Mouse (Mus musculus) G1E (cell line): ENCODE measurements around the gene Zfp423. TPM values are rescaled to one million over a fixed set of nuclear protein-coding genes. Genes with fewer than 3 reads are reported as not detected.

ENCODE experiments used
- ATAC-seq: 2 replicates; pipeline ENCODE4 v1.8.0; 2016; ENCODE audit warnings: mild to moderate bottlenecking; ENCODE audit not compliant: insufficient number of reproducible peaks, poor library complexity, low FRiP score, severe bottlenecking; ENCODE audit errors: extremely low read depth
- DNase-seq: peaks from one replicate; pipeline ENCODE4 v3.0.0; 2012; ENCODE audit warnings: low spot score
- H3K27me3 ChIP-seq: 2 replicates; pipeline ENCODE4 v1.6.1; 2012; ENCODE audit warnings: mild to moderate bottlenecking, low read length, inconsistent platforms; ENCODE audit not compliant: insufficient read depth
- H3K36me3 ChIP-seq: replicated peaks from 2 replicates; pipeline ENCODE3; 2012; ENCODE audit warnings: mild to moderate bottlenecking, inconsistent platforms
- H3K4me1 ChIP-seq: 2 replicates; pipeline ENCODE4 v1.6.1; 2012; ENCODE audit warnings: low read depth, low read length, inconsistent platforms, mixed read lengths; ENCODE audit not compliant: insufficient read depth
- H3K4me3 ChIP-seq: 2 replicates; pipeline ENCODE4 v1.5.1; 2012; ENCODE audit warnings: low read depth, mild to moderate bottlenecking, inconsistent platforms, low read length, moderate library complexity, mixed read lengths
- H3K9me3 ChIP-seq: replicated peaks from 2 replicates; pipeline ENCODE4 v1.6.1; 2012; ENCODE audit warnings: inconsistent platforms
- CTCF ChIP-seq: IDR thresholded peaks from 2 replicates; pipeline ENCODE4 v1.5.1; 2012; ENCODE audit warnings: low read depth, low read length, inconsistent platforms, mixed read lengths
- GATA1 ChIP-seq: IDR thresholded peaks from 2 replicates; pipeline ENCODE4 v1.6.1; 2012; ENCODE audit warnings: borderline replicate concordance, low read length, inconsistent platforms, mixed read lengths
- GATA2 ChIP-seq: IDR thresholded peaks from 2 replicates; pipeline ENCODE4 v1.6.1; 2012; ENCODE audit warnings: low read depth, low read length, inconsistent platforms, borderline replicate concordance
- POLR2AphosphoS5 ChIP-seq: IDR thresholded peaks from 2 replicates; pipeline ENCODE4 v1.6.1; 2012; ENCODE audit warnings: low read depth, low read length, inconsistent platforms; ENCODE audit not compliant: insufficient replicate concordance
- TAL1 ChIP-seq: conservative IDR thresholded peaks from 2 replicates; pipeline ENCODE4 v1.6.1; 2012; ENCODE audit warnings: low read depth, low read length, inconsistent platforms, mixed read lengths
- polyA plus RNA-seq: library from polyadenylated mRNA; stranded (reverse); fragments of >175 nt; gene quantifications from 2 replicates; pipeline ENCODE4 v1.2.3, GENCODE M21; 2012
- total RNA-seq, 2 experiments: library from RNA; stranded (forward) in 1 of 2; stranded (reverse) in 1 of 2; fragments of 200-1000 nt in 1 of 2; fragments of >200 nt in 1 of 2; fragmentation: Nextera tagmentation in 1 of 2; gene quantifications; 2 replicates each; pipeline ENCODE4 v1.2.3; 2014 to 2017

The Zfp423 gene
- total and polyA plus RNA-seq, 3 experiments = not detected

DNA sequence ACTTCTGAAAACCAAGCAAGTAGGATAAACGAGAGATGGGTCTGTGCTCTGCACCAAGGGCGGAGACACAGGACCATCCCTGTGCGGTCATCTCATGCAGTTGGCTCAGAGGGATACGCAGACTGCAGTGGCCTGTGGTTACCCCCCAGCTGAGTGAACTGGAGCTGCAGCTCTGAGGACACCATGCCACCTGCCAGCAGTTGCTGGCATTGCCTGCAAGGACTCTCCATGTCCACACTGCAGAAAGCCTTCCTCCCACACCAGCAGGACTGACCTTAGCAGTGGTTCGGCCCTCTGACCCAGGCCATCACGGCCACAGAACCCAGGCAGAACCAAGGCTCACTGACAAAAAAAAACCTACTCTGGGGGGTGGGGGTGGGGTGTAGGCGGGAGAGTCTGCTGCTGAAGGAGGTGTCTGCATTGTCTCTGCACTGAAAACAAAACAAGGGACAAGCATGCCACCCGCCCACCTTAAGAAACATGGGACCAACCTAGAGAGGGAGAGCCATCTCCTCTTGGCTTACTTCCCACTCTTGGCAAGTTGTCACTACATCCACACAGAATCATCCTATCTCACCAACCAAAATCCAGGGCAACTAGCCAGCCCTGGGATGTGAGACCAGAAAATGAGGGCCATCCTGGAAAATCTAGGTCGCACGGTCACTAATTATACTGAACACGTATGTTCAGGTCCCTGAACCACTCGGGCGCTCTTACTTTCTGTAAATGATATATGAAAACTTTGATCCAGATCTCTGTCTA lies 288.0 kb downstream of the Zfp423 start:
- DNase-seq (no peak), ATAC-seq (no peak)
- Histone ChIP-seq H3K27me3 (no peaks in the 10 kb centered on the region), H3K4me1 (no peaks in the 10 kb centered on the region), H3K9me3 (peaks cover 89% of the 10 kb centered on the region), H3K36me3 (no peaks in the 10 kb centered on the region), H3K4me3 (no peak overlapping the region)
- TF ChIP-seq CTCF = no peak
- TF ChIP-seq TAL1 = no peak
- TF ChIP-seq GATA1 = no peak
- TF ChIP-seq POLR2AphosphoS5 = no peak
- TF ChIP-seq GATA2 = no peak

DNA sequence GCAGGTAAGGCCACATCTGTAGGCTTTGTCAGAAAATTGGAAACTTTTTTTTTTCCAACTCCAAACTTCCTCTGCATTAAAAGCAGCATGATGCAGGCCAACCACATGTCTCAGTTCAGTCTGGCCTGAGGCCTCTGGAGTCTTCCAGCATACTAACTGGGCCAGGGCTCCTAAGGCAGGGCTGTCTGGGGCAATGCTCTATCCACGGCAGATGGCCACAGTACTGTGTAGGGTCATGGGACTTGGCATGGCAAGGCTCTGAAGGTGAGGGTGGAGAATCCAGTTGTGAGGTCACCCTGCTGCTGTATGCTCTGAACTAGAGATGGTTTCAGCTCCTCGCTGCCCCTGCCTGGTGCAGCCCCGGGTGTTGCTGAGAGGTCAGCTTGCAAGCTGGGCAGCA lies 289.2 kb downstream of the Zfp423 start:
- DNase-seq (no peak), ATAC-seq (no peak)
- no peaks in the 10 kb centered on the region for H3K27me3 ChIP-seq
- H3K9me3 ChIP-seq = peaks cover 91% of the 10 kb centered on the region
- H3K4me3 ChIP-seq = no peak overlapping the region
- TF ChIP-seq POLR2AphosphoS5 (no peak), TAL1 (no peak), CTCF (no peak), GATA1 (no peak), GATA2 (no peak)
- H3K4me1 ChIP-seq = no peaks in the 10 kb centered on the region
- no peaks in the 10 kb centered on the region for H3K36me3 ChIP-seq

DNA sequence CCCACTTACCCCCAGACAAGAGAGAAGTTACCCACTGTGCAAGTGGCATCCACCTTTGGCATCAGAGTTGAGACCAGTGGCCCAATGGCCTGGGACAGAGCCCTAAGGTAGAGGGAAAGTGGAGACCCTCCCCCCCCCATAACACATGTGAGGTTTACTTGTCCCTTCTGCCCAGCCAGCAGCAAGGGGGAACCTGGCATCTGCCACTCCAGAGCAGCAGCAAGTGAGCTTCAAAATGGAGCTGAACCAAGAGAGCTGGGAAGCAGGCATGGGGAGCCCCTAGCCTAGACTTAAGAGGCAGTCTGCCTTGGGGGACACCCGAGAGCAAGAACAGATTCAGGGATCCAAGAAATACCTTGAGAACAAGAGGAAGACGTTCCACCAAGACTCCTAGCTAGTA lies 290.7 kb downstream of the Zfp423 start:
- DNase-seq (no peak), ATAC-seq (no peak)
- TF ChIP-seq POLR2AphosphoS5 (no peak), TAL1 (no peak), GATA1 (no peak), CTCF (no peak)
- Histone ChIP-seq H3K36me3 (no peaks in the 10 kb centered on the region), H3K4me1 (no peaks in the 10 kb centered on the region), H3K27me3 (no peaks in the 10 kb centered on the region), H3K4me3 (no peak overlapping the region), H3K9me3 (peaks cover 90% of the 10 kb centered on the region)

DNA sequence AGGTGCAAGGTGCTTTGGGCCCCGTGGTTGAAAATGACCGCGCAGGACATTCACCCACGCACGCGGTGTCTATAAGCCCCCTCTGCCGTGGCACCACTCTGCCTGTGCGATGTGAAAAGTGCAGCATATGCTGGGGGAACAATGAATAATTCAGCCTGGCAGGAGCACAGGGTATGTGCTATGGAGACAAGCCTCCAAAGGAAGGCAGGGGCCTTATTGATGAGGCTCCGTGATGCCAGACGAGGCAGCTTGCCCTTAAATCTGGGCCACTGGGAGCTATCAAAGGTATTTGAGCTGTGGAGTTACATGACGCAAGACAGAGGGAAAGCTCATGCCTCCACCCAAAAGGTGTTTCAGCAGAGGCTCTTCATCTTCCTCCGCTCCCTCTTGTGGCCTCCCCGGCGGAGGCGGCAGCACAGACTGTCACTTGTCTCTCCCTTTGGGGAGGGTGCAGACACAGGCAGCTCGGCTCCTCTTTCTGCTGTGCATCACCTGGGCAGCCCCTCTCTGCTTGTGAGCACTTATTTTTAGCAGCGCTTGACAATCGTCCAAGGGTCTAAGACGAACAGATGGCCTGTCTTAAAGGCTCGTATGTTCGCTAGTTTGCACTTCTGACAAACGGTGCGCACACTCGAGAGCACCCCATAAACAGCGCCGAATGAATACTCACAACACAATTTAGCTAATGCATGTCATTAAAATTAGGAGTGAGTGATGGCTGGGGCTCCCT lies 291.3 kb downstream of the Zfp423 start:
- H3K36me3 ChIP-seq = no peaks in the 10 kb centered on the region
- no peaks in the 10 kb centered on the region for H3K27me3 ChIP-seq
- TF ChIP-seq POLR2AphosphoS5 = no peak
- TF ChIP-seq CTCF = no peak
- no peak for TF ChIP-seq TAL1
- TF ChIP-seq GATA2 = no peak
- TF ChIP-seq GATA1 = no peak
- ATAC-seq (no peak), DNase-seq (no peak)
- peaks cover 95% of the 10 kb centered on the region for H3K9me3 ChIP-seq
- H3K4me1 ChIP-seq = no peaks in the 10 kb centered on the region
- no peak overlapping the region for H3K4me3 ChIP-seq

DNA sequence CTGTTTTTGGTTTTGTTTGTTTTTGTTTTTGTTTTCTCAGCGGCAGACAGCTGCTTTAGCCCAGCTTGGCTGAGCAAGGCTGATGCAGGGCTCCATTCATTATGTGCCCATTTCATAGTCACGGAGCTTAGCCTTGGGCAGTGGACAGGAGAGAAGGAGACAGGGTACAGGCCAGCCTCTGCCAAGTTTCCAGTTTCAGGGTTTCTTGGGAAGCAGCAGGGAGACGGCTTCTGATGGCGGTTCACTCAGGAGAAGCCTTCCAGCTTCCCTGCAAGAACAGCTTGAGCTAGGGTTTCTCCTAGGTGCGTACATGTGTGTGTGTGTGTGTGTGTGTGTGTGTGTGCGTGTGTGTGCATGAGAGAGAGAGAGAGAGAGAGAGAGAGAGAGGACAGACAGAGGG lies 292.1 kb downstream of the Zfp423 start:
- Histone ChIP-seq H3K4me1 (no peaks in the 10 kb centered on the region), H3K27me3 (no peaks in the 10 kb centered on the region; the same call in 1 of the 2 replicates), H3K4me3 (no peak overlapping the region), H3K36me3 (no peaks in the 10 kb centered on the region), H3K9me3 (peaks cover 96% of the 10 kb centered on the region)
- DNase-seq (no peak), ATAC-seq (no peak)
- TF ChIP-seq GATA1 = no peak
- TF ChIP-seq GATA2 = no peak
- no peak for TF ChIP-seq POLR2AphosphoS5

DNA sequence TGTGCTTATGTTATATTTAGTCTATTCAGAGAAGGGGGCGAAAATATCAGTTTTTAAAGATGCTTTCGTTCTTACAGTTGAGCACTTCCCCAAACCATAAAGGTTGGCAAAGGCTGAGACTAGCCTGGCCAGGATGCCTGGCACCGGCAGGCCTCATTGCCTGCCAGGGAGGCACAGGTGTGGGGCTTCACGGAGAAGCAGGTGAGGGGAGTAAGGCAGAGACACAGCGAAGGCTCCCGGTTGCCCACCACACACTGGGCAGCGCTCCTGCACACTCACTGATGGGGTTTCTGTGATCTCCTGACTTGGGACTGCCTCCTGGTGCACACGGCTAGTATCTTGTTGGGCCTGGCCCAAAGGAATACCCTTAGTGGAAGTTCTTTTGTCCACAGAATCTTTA lies 294.1 kb downstream of the Zfp423 start:
- Histone ChIP-seq H3K4me3 (no peak overlapping the region; the same call in 1 of the 2 replicates), H3K4me1 (no peaks in the 10 kb centered on the region), H3K27me3 (no peaks in the 10 kb centered on the region; the same call in 1 of the 2 replicates), H3K9me3 (peaks cover 96% of the 10 kb centered on the region), H3K36me3 (no peaks in the 10 kb centered on the region)
- TF ChIP-seq CTCF (no peak), GATA1 (no peak), POLR2AphosphoS5 (no peak), TAL1 (no peak), GATA2 (no peak)
- ATAC-seq (no peak), DNase-seq (no peak)

DNA sequence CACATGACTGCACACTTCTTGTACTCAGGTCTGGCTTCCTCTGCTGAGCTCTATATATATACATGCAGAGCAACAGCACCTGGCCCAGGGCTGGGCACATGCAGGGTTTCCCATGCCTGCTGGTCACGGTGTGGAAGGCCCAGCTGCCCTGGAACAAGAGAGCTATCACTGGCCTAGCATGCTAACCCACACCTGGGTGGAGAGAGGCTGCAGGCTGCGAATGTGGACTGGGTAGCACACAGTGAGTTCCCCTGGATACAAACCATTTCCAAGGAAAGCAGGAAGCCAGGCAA lies 295.2 kb downstream of the Zfp423 start:
- no peaks in the 10 kb centered on the region for H3K36me3 ChIP-seq
- no peak for DNase-seq
- no peak for ATAC-seq
- no peaks in the 10 kb centered on the region; the same call in 1 of the 2 replicates for H3K27me3 ChIP-seq
- no peak overlapping the region for H3K4me3 ChIP-seq
- no peaks in the 10 kb centered on the region for H3K4me1 ChIP-seq
- H3K9me3 ChIP-seq = peaks cover 96% of the 10 kb centered on the region
- no peak for TF ChIP-seq TAL1
- no peak for TF ChIP-seq POLR2AphosphoS5
- TF ChIP-seq GATA1 = no peak
- no peak for TF ChIP-seq GATA2
- TF ChIP-seq CTCF = no peak
